8 mouse cellular contexts compared by ENCODE assay signal in the genomic region with DNA sequence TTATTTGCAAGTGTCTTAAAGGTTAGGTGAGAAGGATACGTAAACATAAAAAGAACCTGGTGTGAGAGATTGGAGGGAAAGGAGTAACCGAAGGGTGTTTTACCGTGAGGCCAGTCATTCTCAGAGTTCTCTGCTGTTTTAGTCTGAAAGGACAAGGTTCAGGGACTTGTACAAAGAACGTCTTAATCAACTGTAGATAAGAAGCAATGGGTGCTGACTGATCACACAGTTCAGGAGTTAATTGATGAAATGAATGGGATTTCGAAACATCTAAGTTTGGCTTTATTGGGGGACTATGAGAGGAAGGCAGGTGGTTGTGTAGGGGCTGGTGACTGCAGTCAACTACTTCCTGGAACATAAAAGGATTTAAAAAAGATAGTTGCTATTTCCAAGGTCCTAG. TPM values are rescaled to one million over a fixed set of nuclear protein-coding genes. Genes with fewer than 3 reads are reported as not detected.
DNase-seq lines count a peak whose midpoint lies in the region; ATAC-seq and TF ChIP-seq lines count a peak whose summit lies in the region.

No protein-coding gene starts in this region.

- H3K4me3 ChIP-seq in lung, embryonic 16.5 days (ENCODE audit: low read length): peak overlapping the region; percentile 73
- H3K4me3 ChIP-seq in embryonic fibroblast, embryonic 13.5 days (ENCODE audit: insufficient read depth, low read length): peak overlapping the region; percentile 94
- H3K4me3 ChIP-seq in limb, embryonic 12.5 days (replicated peaks): peak overlapping the region; percentile 78
- H3K4me3 ChIP-seq in small intestine, adult 2 months (ENCODE audit: low read depth, low read length): no peak overlapping the region; the same call in 1 of the 2 replicates

- peak overlapping the region; percentile 87 for H3K9ac ChIP-seq in lung, embryonic 16.5 days (ENCODE audit: low read length)
- peak overlapping the region; percentile 80 for H3K9ac ChIP-seq in limb, embryonic 12.5 days (replicated peaks)

- H3K36me3 ChIP-seq in lung, embryonic 16.5 days (ENCODE audit: control insufficient read depth, insufficient read depth, low read length): no peaks in the 10 kb centered on the region
- H3K36me3 ChIP-seq in limb, embryonic 12.5 days: peaks cover 5% of the 10 kb centered on the region; the same call in 1 of the 2 replicates
- H3K36me3 ChIP-seq in small intestine, adult 2 months (ENCODE audit: control insufficient read depth, insufficient read depth, low read length): no peaks in the 10 kb centered on the region

- WGBS in lung, embryonic 16.5 days: 36% methylated on average over 5 of the region's 5 CpGs
- WGBS in limb, embryonic 12.5 days: 56% methylated on average over 5 of the region's 5 CpGs
- 15% methylated on average over 5 of the region's 5 CpGs for WGBS in small intestine, adult 2 months

- TF ChIP-seq POLR2A in embryonic fibroblast, embryonic 13.5 days (IDR thresholded peaks at IDR 0.05; ENCODE audit: low read depth, low read length): no peak
- no peak for TF ChIP-seq POLR2A in small intestine, adult 2 months (IDR thresholded peaks at IDR 0.05; ENCODE audit: low read depth, low read length)

- H3K4me1 ChIP-seq in lung, embryonic 16.5 days (replicated peaks; ENCODE audit: control insufficient read depth, insufficient read depth, low read length): peaks cover 8% of the 10 kb centered on the region
- H3K4me1 ChIP-seq in embryonic fibroblast, embryonic 13.5 days (ENCODE audit: control insufficient read depth, insufficient read depth, low read length): no peaks in the 10 kb centered on the region
- peaks cover 8% of the 10 kb centered on the region for H3K4me1 ChIP-seq in limb, embryonic 12.5 days (replicated peaks)
- H3K4me1 ChIP-seq in small intestine, adult 2 months (ENCODE audit: control insufficient read depth, insufficient read depth, insufficient read length, low read length): no peaks in the 10 kb centered on the region; the same call in 1 of the 2 replicates

- H3K4me2 ChIP-seq in lung, embryonic 16.5 days (ENCODE audit: low read depth, low read length): peak overlapping the region; percentile 82
- H3K4me2 ChIP-seq in limb, embryonic 12.5 days: peak overlapping the region; percentile 87

- DNase-seq in lung, postnatal 4 days: no peak
- no peak for DNase-seq in kidney, postnatal 10 days

- no peaks in the 10 kb centered on the region for H3K9me3 ChIP-seq in lung, embryonic 16.5 days (ENCODE audit: control insufficient read depth, low read length)
- no peaks in the 10 kb centered on the region for H3K9me3 ChIP-seq in limb, embryonic 12.5 days

- TF ChIP-seq CTCF in embryonic fibroblast, embryonic 13.5 days (IDR thresholded peaks at IDR 0.05; ENCODE audit: borderline replicate concordance, insufficient read depth, low read length): no peak
- TF ChIP-seq CTCF in small intestine, adult 2 months (IDR thresholded peaks at IDR 0.05; ENCODE audit: extremely low read depth, insufficient read length, insufficient replicate concordance, low read depth, low read length): no peak

- ATAC-seq in lung, embryonic 16.5 days (ENCODE audit: low read depth): no peak
- no peak for ATAC-seq in limb, embryonic 12.5 days (ENCODE audit: insufficient number of reproducible peaks, insufficient read depth, low FRiP score, low TSS enrichment, low read depth)
- no peak for ATAC-seq in cerebellum, adult (ENCODE audit: insufficient number of reproducible peaks, low FRiP score, low TSS enrichment)
- no peak for ATAC-seq in megakaryocyte-erythroid progenitor cell, adult 5-6 weeks (replicated peaks; ENCODE audit: low FRiP score, low TSS enrichment, poor library complexity, severe bottlenecking)

- H3K27me3 ChIP-seq in lung, embryonic 16.5 days (ENCODE audit: control insufficient read depth, insufficient read depth, low read depth, low read length): no peaks in the 10 kb centered on the region
- no peaks in the 10 kb centered on the region for H3K27me3 ChIP-seq in limb, embryonic 12.5 days
- H3K27me3 ChIP-seq in small intestine, adult 2 months (ENCODE audit: control insufficient read depth, insufficient read depth, low read length): no peaks in the 10 kb centered on the region

- H3K27ac ChIP-seq in lung, embryonic 16.5 days (ENCODE audit: low read length): no peak overlapping the region
- H3K27ac ChIP-seq in embryonic fibroblast, embryonic 13.5 days (ENCODE audit: insufficient read depth, low read length): no peak overlapping the region
- H3K27ac ChIP-seq in limb, embryonic 12.5 days: no peak overlapping the region
- peak overlapping the region; percentile 95 for H3K27ac ChIP-seq in small intestine, adult 2 months (ENCODE audit: insufficient read depth, low read depth, low read length)

RNA-seq across cellular contexts. Expression of a gene that starts 0.9 kb away (rescaled TPM):
- 12.4 and 14.6 TPM in 2 replicates for polyA plus RNA-seq in lung, embryonic 16.5 days (2015; fragmentation: Nextera tagmentation; extraction: Ambion mirVana)
- 15.9 and 16.7 TPM in 2 replicates for polyA plus RNA-seq in embryonic fibroblast, embryonic 13.5 days (2011; ENCODE audit: insufficient read length, low read depth, missing spikeins)
- 13.6 and 15.0 TPM in 2 replicates for polyA plus RNA-seq in limb, embryonic 12.5 days (2016; fragmentation: Nextera tagmentation; extraction: Ambion mirVana)
- 1.1 and 3.3 TPM in 2 replicates for polyA plus RNA-seq in small intestine, adult 2 months (2012; rRNA removed)
- total RNA-seq in megakaryocyte-erythroid progenitor cell, adult 5-6 weeks (2014; fragmentation: Nextera tagmentation): 21.1 and 34.2 TPM in 2 replicates
- total RNA-seq in megakaryocyte-erythroid progenitor cell, adult 5-6 weeks (2017): 15.7 and 27.4 TPM in 2 replicates
